Mouse (Mus musculus) cerebellum, postnatal 4 days (tissue): ENCODE results near the gene Syngr4.

Experiments
- DNase-seq, 2 experiments: peaks; one replicate each; pipeline ENCODE4 v3.0.0; 2022; ENCODE audit warnings: low spot score in 2 of 2, mixed read lengths in 1 of 2

The Syngr4 gene

DNA sequence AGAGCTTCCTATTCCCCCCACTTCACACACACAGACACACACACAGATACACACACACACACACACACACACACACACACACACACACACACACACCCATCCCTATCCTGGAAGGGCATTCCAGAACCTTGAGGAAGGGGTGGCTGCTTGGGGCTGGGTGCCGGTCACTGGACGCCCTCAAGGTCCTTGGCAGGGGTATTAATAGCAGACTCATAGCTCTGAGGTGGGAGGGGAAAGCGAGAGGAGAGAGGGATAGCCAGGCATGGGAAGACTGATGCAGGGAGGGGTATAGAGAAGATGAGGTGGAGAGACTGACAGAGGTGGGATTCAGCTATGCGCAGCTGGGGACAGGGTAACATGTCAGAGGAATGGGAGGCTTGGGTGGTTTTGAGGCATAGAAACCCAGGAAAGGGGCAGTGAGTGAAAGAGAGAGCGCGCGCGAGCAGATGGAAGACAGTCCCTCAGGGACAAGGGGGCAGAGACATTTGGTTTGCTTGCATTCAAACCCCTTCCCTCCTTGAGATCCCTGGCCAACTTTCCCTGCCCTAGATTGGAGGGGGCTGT, 27.3 kb downstream of the Syngr4 start:
- no peak for DNase-seq

DNA sequence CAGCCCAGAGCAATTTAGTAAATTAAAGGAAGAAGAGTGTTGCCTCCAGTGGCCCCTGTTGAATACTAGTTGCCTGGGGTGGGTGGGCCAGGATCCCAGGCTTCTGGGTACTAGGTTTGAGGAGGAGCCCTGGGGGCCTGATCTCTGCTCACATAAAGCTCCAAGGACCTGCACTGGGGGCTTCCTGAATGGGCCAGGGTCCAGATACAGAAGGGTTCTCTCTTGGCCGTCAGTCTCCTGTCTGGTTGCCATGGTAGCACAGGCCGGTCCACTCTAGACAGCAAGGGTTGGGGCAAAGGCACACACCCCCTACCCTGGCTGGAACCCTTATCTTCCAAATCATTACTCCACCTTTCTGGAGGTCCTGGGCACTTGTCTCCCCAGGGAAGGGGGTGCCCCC, 28.6 kb downstream of the Syngr4 start:
- DNase-seq: no peak

DNA sequence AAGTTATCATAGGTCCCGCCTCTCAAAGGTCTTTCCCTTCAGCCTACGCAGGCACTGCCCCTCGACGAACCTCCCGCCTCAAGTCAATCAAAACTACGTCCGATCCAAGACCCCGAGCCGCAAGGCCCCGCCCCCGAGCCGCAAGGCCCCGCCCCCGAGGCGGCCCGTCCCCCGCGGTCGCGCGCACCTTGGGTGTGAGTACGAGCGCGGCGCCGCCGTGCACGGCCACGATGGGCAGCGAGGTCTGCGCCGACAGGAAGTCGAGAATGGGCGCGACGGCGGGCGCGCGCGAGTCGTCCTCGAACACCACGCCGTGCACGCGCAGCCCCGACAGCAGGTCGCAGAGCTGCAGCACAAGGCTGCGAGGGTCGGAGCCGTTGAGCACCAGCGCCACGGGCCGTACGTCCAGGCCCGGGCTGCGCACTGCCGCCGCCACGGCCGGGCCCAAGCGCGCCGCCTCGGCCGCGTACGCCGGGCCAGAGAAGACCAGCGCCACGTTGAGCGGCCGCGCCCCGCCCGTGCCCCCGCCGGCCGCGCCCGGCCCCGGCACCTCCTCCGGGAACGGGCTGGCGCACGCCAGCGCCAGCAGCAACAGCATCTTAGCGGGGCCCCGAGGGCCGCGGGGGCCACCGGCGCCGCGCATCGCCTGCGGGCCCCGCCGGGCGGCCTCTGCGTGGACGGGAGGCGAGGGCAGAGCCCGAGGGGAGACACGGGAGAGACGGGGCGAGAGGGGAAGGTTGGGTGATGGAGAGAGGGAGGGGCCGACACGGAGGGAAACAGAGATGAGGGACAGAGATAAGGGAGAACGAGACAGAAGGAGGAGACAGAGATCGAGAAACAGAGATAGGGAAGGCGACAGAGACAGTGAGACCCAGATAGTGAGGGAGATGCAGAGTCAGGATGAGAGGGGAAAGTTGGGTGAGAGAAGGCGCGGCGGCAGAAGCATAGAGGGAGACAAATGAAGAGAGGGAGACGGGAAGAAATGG, 30.3 kb downstream of the Syngr4 start:
- DNase-seq: peak; percentile 87 to 96

- DNase-seq: no peak
Observed at GRCm38 (mm10) chr7:45864435-45864834, 32.1 kb downstream of the Syngr4 start.

DNA sequence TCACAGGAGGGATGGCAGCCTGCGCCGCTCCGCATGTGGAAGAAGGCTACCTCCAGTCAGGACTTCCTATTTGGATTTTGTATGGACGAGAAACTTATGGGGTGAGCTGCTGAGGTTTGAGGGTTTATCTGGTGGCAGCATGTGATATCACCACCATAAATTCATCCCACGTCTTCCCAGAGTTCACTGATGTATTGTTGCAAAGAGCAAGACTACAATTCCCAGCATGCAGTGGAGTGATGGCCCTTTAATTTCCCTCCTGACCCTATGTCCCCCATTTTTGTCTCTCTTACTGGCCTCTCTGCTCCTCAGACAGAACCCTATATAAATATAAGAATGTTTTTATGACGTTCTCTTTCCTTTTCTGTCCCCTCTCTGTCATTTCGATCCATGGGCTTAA, 33.7 kb downstream of the Syngr4 start:
- no peak for DNase-seq

DNA sequence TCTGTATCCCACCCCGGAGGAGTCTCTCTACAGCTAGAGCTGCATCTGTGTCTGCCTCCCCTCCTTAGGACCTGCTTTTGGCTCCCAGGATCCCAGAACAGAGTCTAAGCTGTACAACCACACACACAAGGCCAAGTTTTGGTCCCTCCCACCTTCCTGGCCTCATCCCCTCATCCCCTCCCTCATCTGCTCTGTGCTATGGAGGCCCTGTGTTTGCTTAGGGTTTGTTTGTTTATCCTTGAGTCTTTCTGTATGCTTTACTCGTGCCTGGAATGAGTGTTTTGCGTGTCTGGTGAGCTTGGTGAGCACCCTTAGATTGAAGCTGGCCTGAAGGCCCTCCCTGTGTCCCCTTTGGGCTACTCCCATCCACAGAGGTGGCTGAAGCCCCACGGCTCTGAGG, 37.5 kb downstream of the Syngr4 start:
- DNase-seq: no peak

DNA sequence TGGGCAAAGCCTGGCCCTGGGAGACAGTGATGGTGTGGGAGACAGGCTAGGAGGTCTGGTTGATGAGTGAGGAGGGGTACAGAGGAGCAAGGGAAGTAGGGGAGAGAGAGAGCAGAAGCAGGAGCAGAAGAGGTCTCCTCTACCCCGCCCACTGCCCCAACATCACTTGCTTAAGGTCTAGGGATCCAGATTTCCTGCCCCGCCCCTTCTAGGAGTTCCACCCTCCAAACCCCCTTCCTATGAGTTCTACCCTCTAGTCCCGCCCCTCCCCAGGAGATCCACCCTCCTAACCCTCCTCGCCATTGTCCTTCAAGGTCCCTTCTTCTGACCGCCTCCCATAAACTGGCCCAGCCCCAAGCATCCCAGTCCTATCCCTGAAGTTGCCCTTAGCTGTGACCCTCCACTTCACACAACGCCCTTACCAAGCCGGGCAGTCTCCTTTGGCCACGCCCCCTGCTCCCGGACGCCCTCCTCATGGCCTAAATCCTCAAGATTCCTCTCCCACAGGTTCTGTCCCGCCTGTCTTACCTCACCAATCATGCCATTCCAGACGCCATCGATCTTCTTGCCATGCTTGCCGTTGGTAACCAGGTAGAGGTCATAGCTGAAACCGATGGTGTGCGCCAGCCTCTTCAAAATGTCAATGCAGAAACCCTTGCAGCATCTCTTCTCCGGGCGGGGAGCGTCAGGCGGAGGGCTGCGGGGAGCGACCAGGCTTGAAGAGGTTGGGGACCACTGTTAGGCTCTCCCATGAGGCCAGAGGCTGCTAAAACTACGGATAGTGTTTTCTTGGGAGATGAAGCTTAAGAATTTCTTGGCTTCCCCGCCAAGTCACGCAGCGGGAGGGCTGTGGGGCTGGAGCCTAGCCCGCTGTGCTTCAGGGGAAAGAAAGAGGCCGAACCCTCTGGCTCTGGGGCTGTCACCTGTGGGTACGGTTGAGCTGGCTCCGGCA, 39.3 kb downstream of the Syngr4 start:
- DNase-seq: no peak

GRCm38 (mm10) chr7:45853089-45853488, 43.4 kb downstream of the Syngr4 start:
- no peak for DNase-seq

DNA sequence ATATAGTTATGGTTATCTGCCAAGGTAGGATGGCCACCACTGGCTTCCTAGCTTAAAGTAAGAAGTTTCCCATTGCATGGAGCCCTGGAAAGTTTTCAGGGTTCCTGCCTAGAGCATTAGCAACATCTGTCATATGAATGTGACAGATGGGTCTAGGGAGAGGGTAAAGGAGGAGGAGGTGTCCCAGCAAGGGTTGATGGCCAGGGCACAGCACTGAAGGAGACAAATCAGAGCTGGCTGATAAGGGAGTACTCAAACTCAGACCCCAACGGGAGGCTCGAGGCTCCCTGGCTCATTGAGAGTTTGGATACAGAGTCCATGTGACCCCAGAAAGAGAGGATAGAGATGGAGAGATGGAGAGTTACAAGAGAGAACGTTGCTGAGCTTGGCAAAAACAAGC, 45.9 kb downstream of the Syngr4 start:
- DNase-seq: no peak

DNA sequence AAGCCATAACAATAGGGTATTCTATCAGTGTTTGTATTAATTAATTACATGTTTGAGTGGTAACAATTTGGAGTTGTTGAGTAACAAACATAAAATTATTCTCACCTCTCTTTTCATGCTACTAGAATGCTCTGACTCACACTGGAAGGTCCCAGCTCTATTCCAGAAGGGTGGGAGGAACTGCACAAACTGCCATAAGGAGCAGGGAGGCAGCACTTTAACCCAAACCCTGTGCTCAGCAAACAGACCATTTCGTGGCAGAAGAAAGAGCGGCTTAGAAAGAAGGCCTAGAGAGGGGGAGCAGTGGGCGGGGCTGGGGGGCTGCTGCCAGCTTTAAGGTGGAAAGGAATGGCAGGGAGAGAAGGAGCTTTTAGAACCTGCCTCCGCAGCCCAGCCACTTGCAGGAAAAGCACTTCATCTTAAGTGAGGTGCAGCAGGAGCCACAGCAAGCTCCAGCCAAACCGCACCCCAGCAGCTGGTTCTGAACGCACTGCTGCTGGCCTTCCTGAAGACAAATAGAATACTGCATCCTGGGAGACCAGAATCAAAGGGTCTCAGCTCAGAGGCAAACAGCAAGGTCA, 48.0 kb downstream of the Syngr4 start:
- no peak for DNase-seq

DNA sequence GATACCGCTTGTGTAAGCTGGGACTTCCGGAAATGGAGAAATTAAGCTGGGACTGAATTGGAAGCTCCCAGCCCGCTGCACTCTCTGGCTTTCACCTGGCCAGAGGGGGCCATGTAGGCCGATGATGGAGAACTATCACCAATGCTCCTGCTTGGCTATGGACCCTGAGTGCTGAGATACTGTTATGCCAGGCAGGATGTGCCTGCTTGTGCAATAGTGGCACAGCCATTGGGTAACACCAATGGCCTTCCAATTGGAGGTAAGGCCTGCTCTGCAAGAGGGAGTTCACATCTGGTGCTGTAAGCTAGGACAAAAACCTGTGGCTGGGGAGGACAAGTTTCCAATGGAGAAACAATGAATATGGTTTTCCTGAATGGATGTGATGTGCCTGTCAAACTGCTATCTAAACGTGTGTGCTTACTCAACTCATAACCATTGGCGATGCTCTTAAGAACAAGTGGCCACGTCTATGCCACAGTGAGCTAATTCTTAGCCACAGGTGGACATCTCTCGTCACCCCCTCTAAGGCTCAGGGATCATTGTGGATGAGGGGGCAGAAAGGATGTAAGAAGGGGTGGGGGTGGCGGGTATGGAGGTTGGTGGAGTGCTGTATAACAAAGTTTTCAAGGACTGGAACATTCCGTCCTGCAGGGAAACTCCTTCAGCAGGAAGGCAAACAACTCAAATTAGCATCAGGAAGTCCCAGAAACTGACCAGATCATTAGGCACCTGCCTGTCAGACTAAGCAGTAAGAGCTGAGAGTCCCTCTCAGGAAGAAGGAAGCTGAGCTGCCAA, 53.4 kb downstream of the Syngr4 start:
- no peak for DNase-seq
